Mouse (Mus musculus): ENCODE measurements around the gene G0s2.

- TF ChIP-seq CTCF (conservative IDR thresholded peaks at IDR 0.05; ENCODE audit: insufficient read depth, insufficient read length, low read depth, low read length) (no peak), POLR2A (IDR thresholded peaks at IDR 0.05; ENCODE audit: low read depth, low read length) (no peak)
Measured at GRCm38 (mm10) chr1:193242863-193243262, 30.2 kb downstream of the G0s2 start.

Data from kidney, adult 2 months (tissue).